Mouse (Mus musculus) cerebellum, adult 2 months (tissue): ENCODE results near the gene Trp53tg5. TPM values are rescaled to one million over a fixed set of nuclear protein-coding genes. Genes with fewer than 3 reads are reported as not detected.

Experiments
- DNase-seq, 2 experiments: peaks; one replicate each; pipeline ENCODE4 v3.0.0; 2021
- H3K27ac ChIP-seq: fragments of 200-500 bp; 2 replicates; pipeline ENCODE4 v1.5.1; 2012; ENCODE audit warnings: low read length, control low read depth, inconsistent platforms; ENCODE audit not compliant: insufficient read depth
- H3K27me3 ChIP-seq: fragments of 200-500 bp; 2 replicates; pipeline ENCODE4 v1.6.1; 2012; ENCODE audit warnings: inconsistent platforms, mild to moderate bottlenecking, low read length, moderate library complexity; ENCODE audit not compliant: control insufficient read depth, insufficient read depth
- H3K4me1 ChIP-seq: fragments of 200-500 bp; 2 replicates; pipeline ENCODE4 v1.6.1; 2011; ENCODE audit warnings: low read length; ENCODE audit not compliant: control insufficient read depth, insufficient read depth
- H3K4me3 ChIP-seq: fragments of 200-500 bp; replicated peaks from 2 replicates; pipeline ENCODE3; 2011; ENCODE audit warnings: mild to moderate bottlenecking, low read depth, low read length, control low read depth; ENCODE audit not compliant: insufficient read depth
- CTCF ChIP-seq: fragments of 200-500 bp; IDR thresholded peaks from 2 replicates; pipeline ENCODE4 v1.5.1; 2011; ENCODE audit warnings: low read depth, mild to moderate bottlenecking, control low read depth, low read length, moderate library complexity, borderline replicate concordance; ENCODE audit not compliant: insufficient read depth
- POLR2A ChIP-seq: fragments of 200-500 bp; IDR thresholded peaks from 2 replicates; pipeline ENCODE4 v1.6.1; 2011; ENCODE audit warnings: low read length, control low read depth, borderline replicate concordance; ENCODE audit not compliant: insufficient read depth
- WGBS: fragments of 180-500 bp; shearing (Covaris S2); methylation state at CpG from one replicate; pipeline ENCODE4 v1.1.7; 2018; 5-methylcytosine and 5-hydroxymethylcytosine counted together
- polyA plus RNA-seq: library from polyadenylated mRNA; depleted of rRNA; stranded (reverse); fragments of >200 nt; gene quantifications from 2 replicates; pipeline ENCODE4 v1.2.3, GENCODE M21; 2012

Trp53tg5 gene
- polyA plus RNA-seq, 1 experiment = not detected

DNA sequence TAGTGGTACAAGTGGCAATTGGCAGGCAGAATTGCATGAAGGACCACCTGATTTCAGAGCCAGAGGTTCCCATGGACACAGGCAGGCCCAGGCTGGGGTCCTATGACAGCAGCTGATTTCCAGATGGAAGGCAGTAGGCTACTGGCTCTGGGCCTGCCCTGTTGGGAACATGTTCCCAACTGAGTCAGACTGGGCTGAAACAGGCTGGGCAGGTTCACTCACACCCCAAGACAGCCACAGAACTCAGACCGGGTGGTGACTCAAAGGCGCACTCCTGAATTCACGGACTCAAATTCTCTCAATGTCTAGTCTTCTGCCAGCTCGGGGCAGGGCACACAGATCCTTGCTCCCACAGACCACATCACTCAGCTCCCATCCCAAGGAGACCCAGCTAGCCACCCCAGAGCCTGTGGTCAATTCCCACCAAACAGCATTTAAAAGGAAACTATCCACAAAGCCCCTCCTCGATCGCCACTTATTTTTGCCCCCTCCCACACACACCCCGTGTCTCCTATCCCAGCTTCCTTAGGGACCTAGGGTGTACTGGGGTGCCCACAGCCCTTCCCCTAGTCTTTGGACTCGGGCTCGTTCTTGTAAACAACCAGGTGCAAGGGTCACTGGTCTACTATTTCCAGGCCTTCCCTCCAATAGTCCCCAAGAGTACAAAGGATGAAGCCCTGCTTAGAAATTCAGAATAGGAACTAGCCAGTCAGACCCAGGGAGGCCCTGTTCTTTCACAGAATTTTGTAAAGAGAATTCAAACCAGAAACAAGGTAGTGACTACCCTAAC lies 41.7 kb downstream of the Trp53tg5 start:
- H3K27ac ChIP-seq = no peak overlapping the region
- 61% methylated on average over 9 of the region's 9 CpGs for WGBS

DNA sequence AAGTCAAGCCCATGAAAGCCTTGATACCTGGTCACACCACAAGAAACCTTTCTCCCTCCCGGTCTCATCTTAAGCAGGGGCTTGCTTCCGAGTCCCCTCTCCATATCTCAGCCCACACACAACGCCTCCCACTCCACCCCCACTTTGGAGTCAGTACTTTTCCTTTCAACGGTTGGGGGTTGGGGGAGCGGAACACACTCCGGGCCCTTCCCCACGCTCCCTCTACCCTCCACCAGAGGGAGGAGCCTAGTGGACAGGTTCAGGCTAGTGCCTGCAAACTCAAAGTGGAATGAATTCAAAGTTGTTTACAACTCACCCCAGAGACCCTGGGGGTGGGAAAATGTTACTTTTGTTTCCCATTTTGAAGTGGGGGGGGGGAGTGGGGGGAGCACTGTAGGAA lies 42.8 kb downstream of the Trp53tg5 start:
- H3K4me3 ChIP-seq = no peak overlapping the region
- WGBS = 31% methylated on average over 7 of the region's 7 CpGs
- TF ChIP-seq CTCF (no peak), POLR2A (no peak)

More for the DNA sequence above, 41.7 kb downstream of the Trp53tg5 start:
- Histone ChIP-seq H3K27me3 (no peaks in the 10 kb centered on the region), H3K4me3 (no peak overlapping the region), H3K4me1 (no peaks in the 10 kb centered on the region)
- no peak for DNase-seq
- TF ChIP-seq POLR2A (no peak), CTCF (no peak)

DNA sequence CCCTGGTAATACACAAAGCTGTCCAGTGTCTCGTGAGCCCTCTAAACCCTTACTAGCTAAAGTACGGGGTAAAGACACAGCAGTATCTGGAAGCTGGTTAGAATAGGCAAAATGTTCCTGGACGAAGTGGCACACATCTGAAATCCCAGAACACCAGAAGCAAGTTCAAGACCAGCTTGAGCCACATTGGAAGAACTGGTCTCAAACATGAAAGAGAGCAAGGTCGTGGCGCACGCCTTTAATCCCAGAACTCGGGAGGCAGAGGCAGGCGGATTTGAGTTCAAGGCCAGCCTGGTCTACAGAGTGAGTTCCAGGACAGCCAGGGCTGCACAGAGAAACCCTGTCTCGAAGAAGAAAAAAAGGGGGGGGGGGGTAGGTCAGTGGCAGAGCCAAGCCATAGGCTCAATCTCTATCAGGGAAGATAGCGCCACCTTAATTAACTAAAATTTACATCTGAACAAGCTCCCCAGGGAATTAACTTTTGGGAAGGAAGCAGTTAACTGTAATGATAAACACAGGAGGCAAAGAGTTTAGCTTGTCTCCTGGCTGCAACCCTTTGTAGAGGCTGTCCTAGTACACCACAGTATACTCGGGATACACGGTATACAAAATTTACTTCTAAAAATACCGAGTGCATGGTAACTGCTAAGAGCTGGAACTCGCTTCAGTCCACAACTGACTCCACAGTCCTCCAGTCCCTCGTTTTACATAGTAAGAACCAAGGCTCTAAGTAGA lies 43.5 kb downstream of the Trp53tg5 start:
- 63% methylated on average over 15 of the region's 15 CpGs for WGBS
- DNase-seq = no peak
- no peak overlapping the region for H3K27ac ChIP-seq
- no peak overlapping the region for H3K4me3 ChIP-seq
- H3K27me3 ChIP-seq = no peaks in the 10 kb centered on the region
- TF ChIP-seq CTCF (no peak), POLR2A (no peak)
- H3K4me1 ChIP-seq = no peaks in the 10 kb centered on the region

More for the DNA sequence above, 42.8 kb downstream of the Trp53tg5 start:
- no peak for DNase-seq
- Histone ChIP-seq H3K4me1 (no peaks in the 10 kb centered on the region), H3K27me3 (no peaks in the 10 kb centered on the region), H3K27ac (no peak overlapping the region)

GRCm38 (mm10) chr2:164428451-164428850 lies 45.1 kb downstream of the Trp53tg5 start:
- Histone ChIP-seq H3K4me3 (no peak overlapping the region), H3K4me1 (no peaks in the 10 kb centered on the region), H3K27me3 (no peaks in the 10 kb centered on the region), H3K27ac (no peak overlapping the region)
- WGBS = 53% methylated on average over 5 of the region's 5 CpGs
- TF ChIP-seq CTCF = no peak
- no peak for TF ChIP-seq POLR2A
- DNase-seq = no peak

GRCm38 (mm10) chr2:164426952-164427351 lies 46.6 kb downstream of the Trp53tg5 start:
- WGBS = 88% methylated on average over 5 of the region's 5 CpGs
- no peak overlapping the region for H3K4me3 ChIP-seq
- H3K4me1 ChIP-seq = no peaks in the 10 kb centered on the region
- H3K27me3 ChIP-seq = no peaks in the 10 kb centered on the region
- DNase-seq = no peak
- no peak overlapping the region for H3K27ac ChIP-seq
- TF ChIP-seq CTCF (no peak), POLR2A (no peak)

- H3K27me3 ChIP-seq = no peaks in the 10 kb centered on the region
- DNase-seq = no peak
- no peak overlapping the region for H3K27ac ChIP-seq
- no peak for TF ChIP-seq POLR2A
- no peak for TF ChIP-seq CTCF
- 41% methylated on average over 12 of the region's 12 CpGs for WGBS
- no peaks in the 10 kb centered on the region for H3K4me1 ChIP-seq
- no peak overlapping the region for H3K4me3 ChIP-seq
Observed at GRCm38 (mm10) chr2:164426121-164426520, 47.4 kb downstream of the Trp53tg5 start.

- H3K27ac ChIP-seq = no peak overlapping the region
- DNase-seq = no peak
- H3K27me3 ChIP-seq = no peaks in the 10 kb centered on the region
- 24% methylated on average over 5 of the region's 5 CpGs for WGBS
- no peaks in the 10 kb centered on the region for H3K4me1 ChIP-seq
- no peak overlapping the region for H3K4me3 ChIP-seq
- no peak for TF ChIP-seq CTCF
- no peak for TF ChIP-seq POLR2A
Observed at GRCm38 (mm10) chr2:164425401-164425800, 48.1 kb downstream of the Trp53tg5 start.
